In the genomic region with DNA sequence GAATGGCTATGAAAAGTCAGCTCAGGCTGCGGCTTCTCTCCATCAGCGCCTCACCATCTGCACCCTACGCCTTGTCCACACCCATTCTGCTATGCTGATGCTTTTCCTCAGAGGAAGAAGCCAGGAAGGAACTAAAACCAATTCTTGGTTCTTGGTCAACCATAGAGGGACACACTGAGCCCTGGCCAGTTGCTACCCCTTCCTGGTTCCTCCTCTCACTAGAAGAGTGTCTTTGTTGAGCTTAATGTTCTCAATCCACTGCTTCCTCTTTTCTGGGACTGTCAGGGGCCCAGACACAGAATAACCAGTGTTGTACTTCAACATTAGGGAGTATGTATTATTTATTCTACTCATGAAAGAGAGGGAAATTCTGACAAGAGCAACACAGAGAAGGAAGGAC, we compare ENCODE assay signal across 19 mouse cellular contexts. TPM values are rescaled to one million over a fixed set of nuclear protein-coding genes. Genes with fewer than 3 reads are reported as not detected.
A peak's percentile ranks its signal among the peaks of the same experiment; 100 is the strongest.
DNase-seq lines count a peak whose midpoint lies in the region; ATAC-seq and TF ChIP-seq lines count a peak whose summit lies in the region.
"Had no signal": no experiment of that assay in that cellular context is flagged by ENCODE, and none has a peak within 500 bp of the region (broad histone marks: within the 10 kb centered on the region; RNA-seq: fewer than 3 reads in every experiment).

No protein-coding gene starts in this region.

- no peak overlapping the region for H3K4me2 ChIP-seq in liver, embryonic 11.5 days
- H3K4me2 ChIP-seq in hindbrain, embryonic 11.5 days (replicated peaks; ENCODE audit: low read depth, low read length), result no peak overlapping the region
- H3K4me2 ChIP-seq: embryonic facial prominence, embryonic 15.5 days; forebrain, embryonic 12.5 days; hindbrain, embryonic 15.5 days; lung, embryonic 15.5 days; midbrain, embryonic 13.5 days; stomach, embryonic 15.5 days had no signal

- peaks cover 29% of the 10 kb centered on the region for H3K36me3 ChIP-seq in liver, adult 2 months (ENCODE audit: control insufficient read depth, insufficient read depth, low read length)
- H3K36me3 ChIP-seq in liver, embryonic 11.5 days (ENCODE audit: control insufficient read depth, insufficient read depth, low read length), result peaks cover 3% of the 10 kb centered on the region; the same call in 1 of the 2 replicates
- H3K36me3 ChIP-seq in hindbrain, embryonic 11.5 days (ENCODE audit: control insufficient read depth, insufficient read depth, low read length), result no peaks in the 10 kb centered on the region

- no peaks in the 10 kb centered on the region for H3K9me3 ChIP-seq in liver, embryonic 11.5 days (ENCODE audit: control insufficient read depth, low read length)
- no peaks in the 10 kb centered on the region for H3K9me3 ChIP-seq in hindbrain, embryonic 11.5 days (ENCODE audit: control insufficient read depth, low read length)
- H3K9me3 ChIP-seq: embryonic facial prominence, embryonic 15.5 days; forebrain, embryonic 12.5 days; hindbrain, embryonic 15.5 days; lung, embryonic 15.5 days; stomach, embryonic 15.5 days had no signal

- no peak; the same call in 1 of the 2 replicates for ATAC-seq in liver, embryonic 11.5 days (replicated peaks; ENCODE audit: low FRiP score)
- peak; percentile 87 for ATAC-seq in granulocyte monocyte progenitor cell, adult 5-6 weeks (replicated peaks; ENCODE audit: poor library complexity, severe bottlenecking)
- ATAC-seq in megakaryocyte progenitor cell, adult 5-6 weeks (replicated peaks; ENCODE audit: poor library complexity), result peak; percentile 86
- ATAC-seq in hindbrain, embryonic 11.5 days (ENCODE audit: low FRiP score), result no peak
- ATAC-seq: midbrain, embryonic 13.5 days had no signal

- H3K4me1 ChIP-seq in liver, adult 2 months (ENCODE audit: control insufficient read depth, insufficient read depth, low read length), result peaks cover 51% of the 10 kb centered on the region
- H3K4me1 ChIP-seq in liver, embryonic 11.5 days (replicated peaks; ENCODE audit: control insufficient read depth, insufficient read depth, low read length), result no peaks in the 10 kb centered on the region; the same call in 1 of the 2 replicates
- H3K4me1 ChIP-seq in hindbrain, embryonic 11.5 days (replicated peaks; ENCODE audit: control insufficient read depth, insufficient read depth, low read length), result no peaks in the 10 kb centered on the region
- H3K4me1 ChIP-seq: embryonic facial prominence, embryonic 15.5 days; forebrain, embryonic 12.5 days; hindbrain, embryonic 15.5 days; midbrain, embryonic 13.5 days had no signal

- no peak overlapping the region for H3K4me3 ChIP-seq in liver, adult 2 months (ENCODE audit: insufficient read depth, low read depth, low read length)
- H3K4me3 ChIP-seq in liver, embryonic 11.5 days (ENCODE audit: low read depth, low read length), result no peak overlapping the region
- H3K4me3 ChIP-seq in hindbrain, embryonic 11.5 days (ENCODE audit: low read depth, low read length), result no peak overlapping the region
- H3K4me3 ChIP-seq: embryonic facial prominence, embryonic 15.5 days; forebrain, embryonic 12.5 days; hindbrain, embryonic 15.5 days; lung, embryonic 15.5 days; midbrain, embryonic 13.5 days; stomach, embryonic 15.5 days had no signal

- no peak for TF ChIP-seq CTCF in liver, adult 2 months (IDR thresholded peaks at IDR 0.05; ENCODE audit: low read depth, low read length)

- H3K27ac ChIP-seq in liver, adult 2 months (replicated peaks; ENCODE audit: insufficient read depth, low read depth, low read length), result peak overlapping the region; percentile 75
- no peak overlapping the region for H3K27ac ChIP-seq in liver, embryonic 11.5 days (ENCODE audit: low read depth, low read length)
- H3K27ac ChIP-seq in hindbrain, embryonic 11.5 days (ENCODE audit: low read depth, low read length), result no peak overlapping the region
- H3K27ac ChIP-seq: embryonic facial prominence, embryonic 15.5 days; forebrain, embryonic 12.5 days; hindbrain, embryonic 15.5 days; lung, embryonic 15.5 days; midbrain, embryonic 13.5 days; stomach, embryonic 15.5 days had no signal

- DNase-seq in liver, adult 2 months (ENCODE audit: extremely low read depth, low read depth, low spot score), result no peak
- DNase-seq in liver, embryonic 11.5 days (ENCODE audit: low spot score), result no peak
- DNase-seq in B cell, adult 2 months, result peak; percentile 23 to 30
- no peak for DNase-seq in hindbrain, embryonic 11.5 days (ENCODE audit: low spot score)
- no peak for DNase-seq in right cerebral cortex, postnatal 10 days (ENCODE audit: low spot score in 2 of 2)
- DNase-seq: adrenal gland, adult 2 months; cerebellum, adult 8-10 months; kidney, adult 18-20 months; layer of hippocampus, postnatal 36 days; left cerebral cortex, postnatal 4 days; thymus, postnatal 14 days had no signal

- WGBS in liver, adult 2 months, result 98% methylated on average over 3 of the region's 3 CpGs
- WGBS in liver, embryonic 11.5 days, result 77% methylated on average over 3 of the region's 3 CpGs
- WGBS in hindbrain, embryonic 11.5 days, result 99% methylated on average over 3 of the region's 3 CpGs

- no peak overlapping the region for H3K9ac ChIP-seq in liver, adult 2 months (ENCODE audit: low read depth, low read length)
- H3K9ac ChIP-seq in liver, embryonic 11.5 days (ENCODE audit: low read depth, low read length), result no peak overlapping the region
- no peak overlapping the region for H3K9ac ChIP-seq in hindbrain, embryonic 11.5 days (ENCODE audit: low read depth, low read length)
- H3K9ac ChIP-seq: embryonic facial prominence, embryonic 15.5 days; forebrain, embryonic 12.5 days; hindbrain, embryonic 15.5 days; lung, embryonic 15.5 days; midbrain, embryonic 13.5 days; stomach, embryonic 15.5 days had no signal

- peaks cover 53% of the 10 kb centered on the region; the same call in 1 of the 2 replicates for H3K79me2 ChIP-seq in liver, adult 2 months (ENCODE audit: control insufficient read depth, insufficient read depth, low read length)

- no peak for TF ChIP-seq POLR2A in liver, adult 2 months (IDR thresholded peaks at IDR 0.05; ENCODE audit: extremely low read depth, insufficient read depth, low read length)

- H3K27me3 ChIP-seq in liver, adult 2 months (ENCODE audit: control insufficient read depth, insufficient read depth, low read length), result no peaks in the 10 kb centered on the region
- no peaks in the 10 kb centered on the region for H3K27me3 ChIP-seq in liver, embryonic 11.5 days (replicated peaks; ENCODE audit: control insufficient read depth, insufficient read depth, low read length)
- no peaks in the 10 kb centered on the region for H3K27me3 ChIP-seq in hindbrain, embryonic 11.5 days (ENCODE audit: control insufficient read depth, insufficient read depth, low read length)
- H3K27me3 ChIP-seq: embryonic facial prominence, embryonic 15.5 days; forebrain, embryonic 12.5 days; hindbrain, embryonic 15.5 days; lung, embryonic 15.5 days; midbrain, embryonic 13.5 days; stomach, embryonic 15.5 days had no signal

RNA-seq across cellular contexts. Expression of gene Insr, which starts 28.3 kb away (rescaled TPM):
- total RNA-seq in liver, adult 2 months (2014; rRNA removed), result 70.0 and 89.0 TPM in 2 replicates
- 28.5 and 30.3 TPM in 2 replicates for polyA plus RNA-seq in liver, adult 2 months (2012; rRNA removed)
- 26.5 and 34.5 TPM in 2 replicates for polyA plus RNA-seq in liver, embryonic 11.5 days (2014; fragmentation: Nextera tagmentation; extraction: Ambion mirVana)
- 24.1 and 27.3 TPM in 2 replicates for total RNA-seq in granulocyte monocyte progenitor cell, adult 5-6 weeks (2014; fragmentation: Nextera tagmentation)
- 12.2 and 12.3 TPM in 2 replicates for total RNA-seq in granulocyte monocyte progenitor cell, adult 5-6 weeks (2017)
- total RNA-seq in megakaryocyte progenitor cell, adult 5-6 weeks (2015), result 15.9 and 21.0 TPM in 2 replicates
- 9.7 and 10.3 TPM in 2 replicates for total RNA-seq in megakaryocyte progenitor cell, adult 5-6 weeks (2017)
- polyA plus RNA-seq in hindbrain, embryonic 11.5 days (2014; fragmentation: Nextera tagmentation; extraction: Ambion mirVana), result 41.1 and 49.3 TPM in 2 replicates

Comparison
In these comparisons a context has a peak if more than half of its experiments do, and no peak if none do; other contexts are left out.
1. DNase-seq: peak in B cell, adult 2 months (2 of 2); none in liver, adult 2 months (single experiment), liver, embryonic 11.5 days (single experiment), hindbrain, embryonic 11.5 days (single experiment) and right cerebral cortex, postnatal 10 days (0 of 2).
2. ATAC-seq: peak in granulocyte monocyte progenitor cell, adult 5-6 weeks (single experiment) and megakaryocyte progenitor cell, adult 5-6 weeks (single experiment); none in liver, embryonic 11.5 days (single experiment) and hindbrain, embryonic 11.5 days (single experiment).